Mouse (Mus musculus) ES-Bruce4 (cell line): ENCODE measurements at regions not wholly inside any gene's neighbourhood (a gene's known extent, or its start where the extent isn't known, plus 50 kb on each side); places are given as distances from the start of the nearest gene placed in this dataset.

Experiments used
- H3K27ac ChIP-seq: 2 replicates; pipeline ENCODE4 v1.5.1; 2012; ENCODE audit warnings: low read length, inconsistent platforms; ENCODE audit not compliant: insufficient read depth
- H3K27me3 ChIP-seq: 2 replicates; pipeline ENCODE4 v1.6.1; 2012; ENCODE audit warnings: mild to moderate bottlenecking, low read length, inconsistent platforms; ENCODE audit not compliant: control insufficient read depth, poor library complexity, insufficient read depth, severe bottlenecking
- H3K36me3 ChIP-seq: 2 replicates; pipeline ENCODE4 v1.6.1; 2012; ENCODE audit warnings: inconsistent platforms, mild to moderate bottlenecking, low read length, moderate library complexity; ENCODE audit not compliant: control insufficient read depth, poor library complexity, insufficient read depth, severe bottlenecking
- H3K4me1 ChIP-seq: one replicate; pipeline ENCODE4 v1.8.1; 2011; ENCODE audit warnings: low read length; ENCODE audit not compliant: control insufficient read depth, insufficient read depth
- H3K4me3 ChIP-seq: 2 replicates; pipeline ENCODE4 v1.5.1; 2011; ENCODE audit warnings: low read depth, mild to moderate bottlenecking, low read length
- H3K9ac ChIP-seq: 2 replicates; pipeline ENCODE4 v1.6.1; 2012; ENCODE audit warnings: low read depth, mild to moderate bottlenecking, inconsistent platforms; ENCODE audit not compliant: poor library complexity, severe bottlenecking
- H3K9me3 ChIP-seq: replicated peaks from 2 replicates; pipeline ENCODE4 v1.6.1; 2012; ENCODE audit warnings: mild to moderate bottlenecking, low read length, inconsistent platforms; ENCODE audit not compliant: control insufficient read depth, poor library complexity, insufficient read depth, severe bottlenecking
- CTCF ChIP-seq: IDR thresholded peaks from one replicate; pipeline ENCODE4 v1.8.1; 2011; ENCODE audit warnings: low read depth, low read length
- EP300 ChIP-seq: IDR thresholded peaks from 2 replicates; pipeline ENCODE4 v1.6.1; 2011; ENCODE audit warnings: low read depth, low read length; ENCODE audit not compliant: insufficient read depth
- POLR2A ChIP-seq: IDR thresholded peaks from one replicate; pipeline ENCODE4 v1.8.1; 2011; ENCODE audit warnings: low read length; ENCODE audit not compliant: insufficient read depth

DNA sequence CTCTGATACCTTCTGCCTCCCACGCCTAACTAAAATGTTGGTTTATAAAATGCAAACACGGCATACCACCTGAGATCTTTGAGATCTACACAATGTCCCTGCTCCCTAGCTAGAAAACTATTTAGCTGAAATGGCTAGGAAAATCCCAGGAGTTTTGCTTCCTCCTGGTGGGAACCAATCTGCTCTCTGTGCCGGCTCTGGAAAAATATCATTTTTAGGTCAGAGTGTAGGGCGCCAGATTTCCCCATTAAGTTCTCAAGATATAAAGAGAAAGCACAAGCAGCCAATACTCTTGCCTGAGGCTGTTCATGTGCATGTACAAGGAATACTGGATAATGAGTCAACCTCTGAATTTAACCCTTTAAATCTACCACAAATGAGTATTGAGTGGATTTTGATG lies 301.0 kb downstream of the 9330182O14Rik start:
- Histone ChIP-seq H3K9me3 (no peaks in the 10 kb centered on the region), H3K9ac (no peak overlapping the region), H3K27me3 (no peaks in the 10 kb centered on the region), H3K27ac (no peak overlapping the region), H3K4me3 (no peak overlapping the region), H3K4me1 (no peaks in the 10 kb centered on the region), H3K36me3 (no peaks in the 10 kb centered on the region)
- no peak for TF ChIP-seq CTCF
- no peak for TF ChIP-seq EP300
- TF ChIP-seq POLR2A = no peak

DNA sequence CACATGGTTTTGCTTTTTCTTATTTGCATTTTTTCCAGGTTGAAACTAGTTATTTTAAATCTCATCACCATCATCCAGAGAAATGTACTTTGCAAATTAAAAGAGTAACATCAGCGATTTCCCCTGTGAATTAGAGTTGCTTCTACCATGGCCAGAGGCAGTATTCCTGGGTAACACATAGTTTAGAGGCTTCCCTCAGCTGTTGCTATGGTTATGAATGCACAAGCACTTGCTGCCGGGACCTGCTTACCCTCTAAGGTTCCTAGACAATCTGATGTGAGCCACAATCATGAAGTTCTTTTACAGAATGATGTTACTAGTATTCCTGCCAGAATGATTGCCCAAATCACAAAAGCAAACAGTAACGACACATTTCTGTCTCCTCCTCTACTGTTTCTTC lies 302.5 kb downstream of the 9330182O14Rik start:
- H3K9me3 ChIP-seq = no peaks in the 10 kb centered on the region

DNA sequence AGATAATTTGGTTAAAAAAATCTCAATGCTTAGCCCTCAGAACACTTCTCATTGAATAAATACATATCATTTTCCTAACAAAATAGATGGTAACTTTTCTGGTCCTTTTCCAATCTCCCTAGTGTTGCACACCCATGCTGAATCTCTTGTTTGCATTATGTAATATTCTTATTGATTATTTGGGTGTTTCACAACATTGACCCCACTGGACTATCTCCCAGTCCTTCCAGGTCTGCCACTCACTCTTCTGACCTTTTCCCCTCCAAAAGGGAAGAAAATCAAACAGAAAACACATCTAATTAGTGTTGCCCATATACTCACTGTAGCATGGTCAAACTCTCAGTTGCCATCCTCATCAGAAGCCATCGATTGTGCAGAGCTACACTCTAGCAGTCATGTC lies 305.7 kb downstream of the 9330182O14Rik start:
- no peak overlapping the region for H3K9ac ChIP-seq
- no peaks in the 10 kb centered on the region for H3K4me1 ChIP-seq
- no peaks in the 10 kb centered on the region for H3K9me3 ChIP-seq
- no peaks in the 10 kb centered on the region for H3K27me3 ChIP-seq
- TF ChIP-seq CTCF = no peak
- TF ChIP-seq POLR2A = no peak
- no peak for TF ChIP-seq EP300
- no peak overlapping the region for H3K27ac ChIP-seq
- no peak overlapping the region for H3K4me3 ChIP-seq
- no peaks in the 10 kb centered on the region for H3K36me3 ChIP-seq

More for the DNA sequence above, 302.5 kb downstream of the 9330182O14Rik start:
- no peaks in the 10 kb centered on the region for H3K36me3 ChIP-seq
- H3K9ac ChIP-seq = no peak overlapping the region
- TF ChIP-seq CTCF = no peak
- no peak for TF ChIP-seq POLR2A
- TF ChIP-seq EP300 = no peak
- H3K4me3 ChIP-seq = no peak overlapping the region
- H3K27me3 ChIP-seq = no peaks in the 10 kb centered on the region
- H3K4me1 ChIP-seq = no peaks in the 10 kb centered on the region
- H3K27ac ChIP-seq = no peak overlapping the region

DNA sequence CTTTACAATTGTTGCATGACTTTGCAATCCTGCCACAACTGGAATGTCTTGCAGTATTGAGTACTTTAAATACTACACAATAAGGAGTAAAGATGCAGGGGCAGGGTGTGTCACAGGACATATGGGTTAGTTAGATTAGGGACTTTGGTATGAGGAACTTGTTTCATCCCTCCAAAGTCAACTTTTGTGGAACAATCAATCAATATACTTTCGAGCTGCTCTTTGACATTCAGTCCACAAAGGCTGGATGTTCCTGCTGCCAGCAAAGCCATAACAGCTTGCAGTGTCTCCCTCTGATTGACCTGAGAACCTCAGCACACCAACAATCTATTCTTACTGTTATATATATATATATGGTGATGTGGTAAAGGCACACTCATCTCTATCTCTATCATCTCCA lies 314.5 kb downstream of the 9330182O14Rik start:
- Histone ChIP-seq H3K27ac (no peak overlapping the region), H3K4me3 (no peak overlapping the region), H3K36me3 (no peaks in the 10 kb centered on the region), H3K4me1 (no peaks in the 10 kb centered on the region), H3K9me3 (no peaks in the 10 kb centered on the region), H3K27me3 (no peaks in the 10 kb centered on the region), H3K9ac (no peak overlapping the region)
- TF ChIP-seq EP300 (no peak), CTCF (no peak), POLR2A (no peak)

DNA sequence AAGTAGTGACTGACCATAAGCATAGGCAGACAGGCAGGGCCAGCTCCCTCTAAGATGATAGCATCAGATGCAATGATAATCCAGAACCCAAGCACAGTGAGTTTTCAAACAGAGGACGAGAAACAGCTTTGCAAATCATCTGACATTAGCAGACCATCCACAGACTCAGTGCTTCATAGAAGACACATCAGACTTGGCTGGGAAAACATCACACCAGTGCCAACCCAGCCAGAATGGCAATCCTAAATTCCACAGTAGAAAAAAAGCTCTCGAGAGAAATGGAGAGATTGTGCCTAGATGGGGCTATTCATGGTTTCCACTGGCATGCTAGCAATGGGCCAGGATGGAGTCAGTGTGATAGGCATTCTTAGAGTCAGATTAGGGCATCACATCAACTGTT lies 319.1 kb downstream of the 9330182O14Rik start:
- Histone ChIP-seq H3K4me3 (no peak overlapping the region), H3K27ac (no peak overlapping the region), H3K9ac (no peak overlapping the region), H3K4me1 (no peaks in the 10 kb centered on the region), H3K27me3 (no peaks in the 10 kb centered on the region), H3K9me3 (no peaks in the 10 kb centered on the region), H3K36me3 (no peaks in the 10 kb centered on the region)
- TF ChIP-seq EP300 (no peak), POLR2A (no peak), CTCF (no peak)

DNA sequence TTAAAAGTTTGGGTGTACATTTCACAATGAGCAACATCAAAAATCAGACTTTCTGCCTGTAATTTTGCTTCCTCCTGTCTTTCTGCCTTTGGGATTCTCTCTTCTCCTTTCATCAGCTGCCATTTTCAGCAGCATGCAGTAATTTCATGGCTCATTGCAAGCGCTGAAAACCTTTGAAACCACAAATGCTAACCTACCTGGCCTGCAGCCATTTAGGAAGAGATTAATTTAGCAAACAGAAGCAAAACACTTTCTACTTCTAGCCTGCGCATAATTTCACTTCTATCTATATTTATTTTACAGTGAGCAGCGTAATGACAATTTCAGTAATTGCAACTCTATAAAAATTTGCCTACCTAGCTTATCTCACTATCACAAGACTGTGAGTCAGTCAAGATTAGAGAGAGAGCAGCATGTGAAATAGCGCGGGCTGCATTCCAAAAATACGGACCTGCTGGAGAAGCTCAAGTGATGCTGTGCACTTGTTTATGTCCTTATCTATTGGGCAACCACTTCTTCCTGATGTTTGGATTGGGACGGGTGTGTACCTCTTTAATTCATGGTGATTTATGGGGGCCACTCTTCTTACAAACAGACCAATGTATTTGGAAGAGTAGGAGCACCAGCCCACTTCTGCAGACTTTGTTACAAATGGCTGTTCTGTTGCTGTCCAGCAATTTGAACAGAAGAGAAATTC lies 341.6 kb downstream of the 9330182O14Rik start:
- no peaks in the 10 kb centered on the region for H3K9me3 ChIP-seq

More for the DNA sequence above, 341.6 kb downstream of the 9330182O14Rik start:
- Histone ChIP-seq H3K27me3 (no peaks in the 10 kb centered on the region), H3K4me1 (no peaks in the 10 kb centered on the region), H3K9ac (no peak overlapping the region), H3K27ac (no peak overlapping the region), H3K4me3 (no peak overlapping the region), H3K36me3 (no peaks in the 10 kb centered on the region)
- no peak for TF ChIP-seq EP300
- TF ChIP-seq CTCF = no peak
- TF ChIP-seq POLR2A = no peak
